Mouse (Mus musculus) forelimb bud, embryonic 11.5 days (tissue): ENCODE data around the gene Gm17677.

Experiments
- DNase-seq: peaks from one replicate; pipeline ENCODE4 v3.0.0-alpha.2; 2012; ENCODE audit warnings: low read depth, low spot score

Gm17677 gene

GRCm38 (mm10) chr9:35740749-35741148, at the start of gene Gm17677:
Gene Gm17677, plus strand, starts transcription at chr9:35741049.
- DNase-seq = no peak

- no peak for DNase-seq
Observed at GRCm38 (mm10) chr9:35691924-35692323, 48.9 kb upstream of the Gm17677 start.

- no peak for DNase-seq
Observed at GRCm38 (mm10) chr9:35707265-35707664, 33.6 kb upstream of the Gm17677 start.

- DNase-seq = no peak
Observed at GRCm38 (mm10) chr9:35756843-35757242, 16.0 kb downstream of the Gm17677 start.

- DNase-seq = no peak
Observed at GRCm38 (mm10) chr9:35778009-35778408, 37.2 kb downstream of the Gm17677 start, which contains the start of gene Gm17727. Gene Gm17727, minus strand, starts transcription at chr9:35778109.

- no peak for DNase-seq
Observed at GRCm38 (mm10) chr9:35790001-35790400, 49.2 kb downstream of the Gm17677 start, which contains the start of the genes Gm27235 and D730048I06Rik. Gene Gm27235, minus strand, starts transcription at chr9:35790101. Gene D730048I06Rik, minus strand, starts transcription at chr9:35790112.
